Mouse (Mus musculus): Measurements from ENCODE around the gene Rwdd4a.

Rwdd4a gene

GRCm38 (mm10) chr8:47533344-47534125 lies at the start of gene Rwdd4a, which contains the start of gene Trappc11:
Gene Rwdd4a, plus strand, starts transcription at chr8:47533664.
Gene Trappc11, minus strand, starts transcription at chr8:47533470.
- peak; percentile 25; the same call in 1 of the 2 replicates for TF ChIP-seq GATA4 (IDR thresholded peaks at IDR 0.05; ENCODE audit: insufficient replicate concordance, low read length)

- no peak for TF ChIP-seq GATA4 (IDR thresholded peaks at IDR 0.05; ENCODE audit: insufficient replicate concordance, low read length)
Measured at GRCm38 (mm10) chr8:47487231-47487630, 46.2 kb upstream of the Rwdd4a start.

DNA sequence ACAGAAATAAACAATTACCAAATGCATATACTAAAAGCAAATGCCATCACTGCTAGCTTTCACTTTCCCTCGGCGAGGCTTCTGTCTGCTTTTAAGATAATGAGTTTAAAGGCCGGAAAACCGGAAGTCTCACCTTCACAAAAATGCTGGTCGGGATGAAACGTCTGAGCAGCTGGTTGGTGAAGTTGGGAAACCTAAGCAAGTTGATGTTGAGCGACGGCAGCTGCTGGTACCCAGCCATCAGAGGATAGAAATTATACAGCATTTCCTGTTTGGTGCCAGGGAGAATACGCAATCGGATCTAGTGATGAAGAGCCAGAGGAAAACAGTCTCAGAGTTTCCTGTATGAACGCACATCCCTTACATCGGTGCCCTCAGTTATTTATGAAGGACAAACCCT lies 40.4 kb upstream of the Rwdd4a start:
- TF ChIP-seq GATA4 (IDR thresholded peaks at IDR 0.05; ENCODE audit: insufficient replicate concordance, low read length) = no peak

- TF ChIP-seq GATA4 (IDR thresholded peaks at IDR 0.05; ENCODE audit: insufficient replicate concordance, low read length) = no peak
Measured at GRCm38 (mm10) chr8:47494602-47495153, 38.8 kb upstream of the Rwdd4a start.

DNA sequence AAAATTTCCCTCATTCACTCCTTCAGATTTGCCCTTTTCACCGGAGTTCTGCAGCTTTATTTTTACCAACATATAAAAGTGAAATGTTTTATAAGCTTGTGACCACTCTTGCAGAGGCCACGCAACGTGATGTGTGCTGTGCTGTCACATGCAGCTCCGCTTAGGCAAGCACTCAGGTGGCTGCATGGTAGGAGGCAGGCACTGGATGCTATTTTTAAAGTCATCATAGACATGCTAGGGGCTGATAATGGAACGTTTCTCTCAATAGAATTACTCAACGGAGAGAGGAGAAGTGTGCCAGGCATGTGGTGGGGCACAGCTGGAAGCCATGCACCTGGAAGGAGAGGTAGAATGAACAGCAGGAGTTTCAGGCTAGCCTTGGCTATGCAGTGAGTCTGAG lies 38.0 kb upstream of the Rwdd4a start:
- no peak for TF ChIP-seq GATA4 (IDR thresholded peaks at IDR 0.05; ENCODE audit: insufficient replicate concordance, low read length)

- TF ChIP-seq GATA4 (IDR thresholded peaks at IDR 0.05; ENCODE audit: insufficient replicate concordance, low read length) = no peak
Measured at GRCm38 (mm10) chr8:47501994-47502393, 31.5 kb upstream of the Rwdd4a start.

DNA sequence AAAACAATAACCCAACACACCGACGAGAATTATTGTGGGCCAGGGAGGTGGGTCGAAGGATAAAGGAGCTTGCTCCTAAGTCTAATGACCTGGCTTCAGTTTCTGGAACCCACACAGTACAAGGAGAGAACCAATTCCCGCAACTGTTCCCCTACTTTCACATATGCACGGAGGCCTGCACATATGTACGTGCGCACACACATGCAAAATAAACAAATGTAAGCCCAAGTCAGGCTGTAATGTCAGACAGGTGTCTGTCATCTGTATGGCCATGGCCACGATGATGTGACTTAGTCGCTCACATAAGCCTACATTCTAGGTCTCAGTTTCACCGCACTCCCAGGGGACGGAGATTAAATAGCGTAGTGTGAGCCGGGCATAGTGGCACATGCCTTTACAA lies 30.9 kb upstream of the Rwdd4a start:
- TF ChIP-seq GATA4 (IDR thresholded peaks at IDR 0.05; ENCODE audit: insufficient replicate concordance, low read length) = no peak

DNA sequence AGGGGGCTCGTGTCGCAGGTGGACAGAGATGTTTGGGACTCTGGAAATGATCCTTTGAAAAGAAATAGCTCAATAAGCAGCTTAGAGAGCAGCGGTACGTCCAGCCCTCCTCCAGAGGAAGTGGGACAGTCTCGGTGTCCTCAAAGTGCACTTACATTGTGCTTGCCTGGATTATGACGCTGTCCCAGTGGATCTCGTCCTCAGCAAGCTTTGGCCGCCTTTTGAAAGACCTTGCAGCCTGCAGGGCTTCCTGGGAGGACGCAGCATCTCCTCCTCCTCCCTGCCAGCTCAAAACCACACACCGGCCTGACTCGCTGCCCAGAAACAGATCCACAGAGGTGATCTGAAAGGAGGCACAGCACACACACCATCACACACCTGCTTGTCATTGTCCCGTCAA lies 28.0 kb upstream of the Rwdd4a start:
- TF ChIP-seq GATA4 (IDR thresholded peaks at IDR 0.05; ENCODE audit: insufficient replicate concordance, low read length) = no peak

GRCm38 (mm10) chr8:47510930-47511329 lies 22.5 kb upstream of the Rwdd4a start:
- TF ChIP-seq GATA4 (IDR thresholded peaks at IDR 0.05; ENCODE audit: insufficient replicate concordance, low read length) = no peak

- TF ChIP-seq GATA4 (IDR thresholded peaks at IDR 0.05; ENCODE audit: insufficient replicate concordance, low read length) = no peak
Measured at GRCm38 (mm10) chr8:47513601-47514000, 19.9 kb upstream of the Rwdd4a start.

DNA sequence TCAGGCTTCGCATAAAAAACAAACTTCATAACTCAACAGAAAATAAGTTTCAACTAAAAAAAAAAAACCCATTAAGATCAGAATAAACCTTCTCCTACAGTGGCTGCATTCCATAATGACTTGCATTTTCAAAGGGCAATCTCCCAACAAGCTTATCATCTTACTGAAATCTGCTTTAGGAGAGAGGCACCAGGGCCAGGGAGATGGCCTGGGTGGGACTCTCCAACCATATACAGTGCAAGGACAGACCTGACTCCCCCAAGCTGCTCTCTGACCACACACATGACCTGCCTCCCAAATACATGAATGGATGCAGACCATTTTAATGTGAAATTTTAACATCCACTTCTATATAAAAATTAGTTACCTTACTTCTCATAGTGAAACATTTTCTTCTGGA lies 5.4 kb upstream of the Rwdd4a start:
- TF ChIP-seq GATA4 (IDR thresholded peaks at IDR 0.05; ENCODE audit: insufficient replicate concordance, low read length) = no peak

- TF ChIP-seq GATA4 (IDR thresholded peaks at IDR 0.05; ENCODE audit: insufficient replicate concordance, low read length) = no peak
Measured at GRCm38 (mm10) chr8:47538323-47538722, 4.9 kb downstream of the Rwdd4a start.

DNA sequence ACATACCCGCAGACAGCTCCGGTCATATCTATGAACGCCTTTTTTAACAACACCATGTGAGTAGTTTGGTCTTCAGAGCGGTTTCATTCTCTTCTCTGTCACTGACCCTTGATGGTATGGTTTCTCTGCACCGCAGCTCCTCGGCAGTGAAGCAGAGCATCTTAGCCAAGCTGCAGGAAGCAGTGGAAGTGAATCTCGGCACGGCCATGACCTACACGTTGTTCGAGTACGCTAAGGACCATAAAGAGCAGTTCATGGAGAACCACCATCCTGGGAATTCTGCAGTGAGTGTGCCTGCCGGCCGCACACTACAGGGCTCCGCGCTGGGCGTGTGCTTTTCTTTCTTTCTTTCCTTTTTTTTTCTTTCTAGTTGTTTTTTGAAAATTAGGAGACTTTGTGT lies 9.3 kb downstream of the Rwdd4a start:
- TF ChIP-seq GATA4 (IDR thresholded peaks at IDR 0.05; ENCODE audit: insufficient replicate concordance, low read length) = no peak

- TF ChIP-seq GATA4 (IDR thresholded peaks at IDR 0.05; ENCODE audit: insufficient replicate concordance, low read length) = no peak
Measured at GRCm38 (mm10) chr8:47544094-47544493, 10.6 kb downstream of the Rwdd4a start.

DNA sequence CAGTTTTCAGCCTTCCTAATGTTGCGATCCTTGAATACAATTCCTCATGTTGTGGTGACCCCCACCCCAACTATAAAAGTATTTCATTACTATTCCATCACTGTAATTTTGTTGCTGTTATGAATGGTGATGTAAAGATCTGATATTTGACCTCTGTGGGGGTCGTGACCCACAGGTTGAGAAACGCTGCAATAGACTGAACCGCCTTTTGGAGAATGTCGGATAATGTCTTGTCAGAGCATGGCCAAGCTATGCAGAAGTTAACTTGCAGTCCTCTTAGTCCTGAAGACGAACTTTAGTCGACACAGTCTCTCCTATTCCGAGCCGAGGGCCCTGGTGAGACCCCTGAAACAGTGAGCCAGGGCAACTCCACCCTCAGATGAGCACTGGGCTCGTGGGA lies 13.6 kb downstream of the Rwdd4a start:
- TF ChIP-seq GATA4 (IDR thresholded peaks at IDR 0.05; ENCODE audit: insufficient replicate concordance, low read length) = no peak

GRCm38 (mm10) chr8:47553613-47554012 lies 20.1 kb downstream of the Rwdd4a start:
- TF ChIP-seq GATA4 (IDR thresholded peaks at IDR 0.05; ENCODE audit: insufficient replicate concordance, low read length) = no peak

DNA sequence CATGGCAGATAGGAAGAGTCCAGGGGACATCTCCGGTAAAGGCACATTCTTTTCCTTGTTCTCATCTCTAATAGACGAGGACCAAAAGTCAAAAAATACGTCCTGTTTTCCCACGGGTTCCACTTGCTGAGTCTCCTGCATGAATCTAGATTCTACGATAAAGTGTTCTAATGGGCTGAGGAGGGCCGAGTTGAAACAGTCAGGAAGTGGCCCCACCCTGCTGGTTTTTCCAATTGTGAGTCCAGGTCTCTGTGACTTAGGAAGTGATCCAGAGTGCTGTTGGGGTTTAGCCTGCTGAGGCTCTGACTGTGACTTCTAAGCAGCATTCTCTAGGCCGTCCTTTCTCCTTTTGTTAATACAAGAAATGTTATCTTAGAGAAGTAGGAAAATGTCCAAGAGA lies 23.0 kb downstream of the Rwdd4a start:
- no peak for TF ChIP-seq GATA4 (IDR thresholded peaks at IDR 0.05; ENCODE audit: insufficient replicate concordance, low read length)
